Mouse (Mus musculus) retina, adult 2 months (tissue): ENCODE results near the gene Mrpl51.

Experiments used
- DNase-seq: peaks from one replicate; pipeline ENCODE4 v3.0.0-alpha.2; 2012; ENCODE audit warnings: low read depth, low spot score

Gene Mrpl51

GRCm38 (mm10) chr6:125232516-125232915, 40.9 kb downstream of the Mrpl51 start:
- DNase-seq, result no peak

GRCm38 (mm10) chr6:125233816-125234519, 42.4 kb downstream of the Mrpl51 start:
- no peak for DNase-seq

GRCm38 (mm10) chr6:125234520-125234828, 42.9 kb downstream of the Mrpl51 start:
- DNase-seq, result no peak

- DNase-seq, result no peak
These were observed 44.7 kb downstream of the Mrpl51 start for GRCm38 (mm10) chr6:125236341-125236740.

- DNase-seq, result no peak
These were observed 45.2 kb downstream of the Mrpl51 start, which contains the start of gene Cd27 for GRCm38 (mm10) chr6:125236782-125237181. Gene Cd27, minus strand, starts transcription at chr6:125237010.

GRCm38 (mm10) chr6:125237421-125237820, 45.8 kb downstream of the Mrpl51 start:
- no peak for DNase-seq

GRCm38 (mm10) chr6:125238396-125238795, 46.8 kb downstream of the Mrpl51 start:
- no peak for DNase-seq

- DNase-seq, result no peak
These were observed 47.9 kb downstream of the Mrpl51 start for GRCm38 (mm10) chr6:125239547-125239946.

- no peak for DNase-seq
These were observed 49.0 kb downstream of the Mrpl51 start for GRCm38 (mm10) chr6:125240617-125241016.

GRCm38 (mm10) chr6:125241566-125241965, 50.0 kb downstream of the Mrpl51 start:
- no peak for DNase-seq

- no peak for DNase-seq
These were observed 53.0 kb downstream of the Mrpl51 start for GRCm38 (mm10) chr6:125244551-125244950.
